21 mouse cellular contexts compared by ENCODE assay signal in the genomic region with DNA sequence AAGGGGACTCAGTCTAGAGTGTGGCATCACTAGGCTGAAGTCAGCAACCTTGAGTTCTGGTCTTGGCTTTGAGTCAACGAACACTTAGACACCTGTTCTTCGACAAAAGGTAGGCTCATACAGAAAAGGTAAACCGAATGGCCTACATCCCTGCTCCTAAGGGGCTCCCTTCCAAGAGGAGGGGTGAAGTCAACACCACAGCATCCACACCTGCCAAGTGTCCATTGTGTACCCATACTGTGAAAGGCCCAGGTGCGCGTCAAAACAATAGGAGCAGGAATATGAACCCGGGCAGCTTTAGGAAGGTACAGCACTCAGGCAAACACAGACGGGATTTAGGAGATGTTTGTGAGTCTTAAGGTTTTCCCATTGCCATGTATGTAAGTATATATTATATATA. TPM values are rescaled to one million over a fixed set of nuclear protein-coding genes. Genes with fewer than 3 reads are reported as not detected.
DNase-seq lines count a peak whose midpoint lies in the region; ATAC-seq and TF ChIP-seq lines count a peak whose summit lies in the region.
"Had no signal": no experiment of that assay in that cellular context is flagged by ENCODE, and none has a peak within 500 bp of the region (broad histone marks: within the 10 kb centered on the region; RNA-seq: fewer than 3 reads in every experiment).

No protein-coding gene starts in this region.

- WGBS in embryonic facial prominence, embryonic 12.5 days: 89% methylated on average over 7 of the region's 7 CpGs
- WGBS in embryonic facial prominence, embryonic 10.5 days: 92% methylated on average over 7 of the region's 7 CpGs
- 94% methylated on average over 7 of the region's 7 CpGs for WGBS in midbrain, embryonic 11.5 days
- 95% methylated on average over 7 of the region's 7 CpGs for WGBS in midbrain, embryonic 13.5 days
- WGBS in liver, embryonic 16.5 days (ENCODE audit: insufficient replicate concordance): 82% methylated on average over 7 of the region's 7 CpGs
- WGBS in kidney, adult 2 months: 96% methylated on average over 7 of the region's 7 CpGs

- DNase-seq in embryonic facial prominence, embryonic 10.5 days (ENCODE audit: low spot score): no peak
- peak; percentile 35 for DNase-seq in midbrain, embryonic 11.5 days (ENCODE audit: low spot score, missing footprints)
- no peak for DNase-seq in kidney, adult 2 months
- DNase-seq in frontal cortex, postnatal 36 days (ENCODE audit: low spot score in 2 of 2): no peak
- DNase-seq: adrenal gland, postnatal 36 days; cerebellum, adult 9-10 months; gastrocnemius, adult 2 months; heart, postnatal 4 days; kidney, postnatal 4 days; right cerebral cortex, postnatal 25 days; thymus, adult 2 months had no signal

- no peak overlapping the region for H3K9ac ChIP-seq in embryonic facial prominence, embryonic 12.5 days
- H3K9ac ChIP-seq in midbrain, embryonic 11.5 days (ENCODE audit: low read length): no peak overlapping the region
- H3K9ac ChIP-seq in midbrain, embryonic 13.5 days (replicated peaks): no peak overlapping the region
- H3K9ac ChIP-seq in liver, embryonic 16.5 days (ENCODE audit: low read depth, low read length): peak overlapping the region; percentile 65; the same call in 1 of the 2 replicates
- H3K9ac ChIP-seq: forebrain, embryonic 13.5 days; hindbrain, embryonic 14.5 days; kidney, embryonic 15.5 days; midbrain, embryonic 15.5 days; neural tube, embryonic 12.5 days had no signal

- H3K36me3 ChIP-seq in embryonic facial prominence, embryonic 12.5 days: no peaks in the 10 kb centered on the region
- H3K36me3 ChIP-seq in embryonic facial prominence, embryonic 10.5 days (replicated peaks): no peaks in the 10 kb centered on the region
- no peaks in the 10 kb centered on the region for H3K36me3 ChIP-seq in midbrain, embryonic 11.5 days (ENCODE audit: control insufficient read depth, insufficient read depth, low read length)
- H3K36me3 ChIP-seq in midbrain, embryonic 13.5 days: no peaks in the 10 kb centered on the region
- no peaks in the 10 kb centered on the region; the same call in 1 of the 2 replicates for H3K36me3 ChIP-seq in liver, embryonic 16.5 days (ENCODE audit: control insufficient read depth, insufficient read depth)
- H3K36me3 ChIP-seq in kidney, adult 2 months (ENCODE audit: control insufficient read depth, insufficient read depth, low read length): no peaks in the 10 kb centered on the region
- H3K36me3 ChIP-seq: heart, embryonic 10.5 days; kidney, embryonic 15.5 days; midbrain, embryonic 15.5 days; neural tube, embryonic 12.5 days had no signal

- H3K27me3 ChIP-seq in embryonic facial prominence, embryonic 12.5 days: no peaks in the 10 kb centered on the region
- H3K27me3 ChIP-seq in embryonic facial prominence, embryonic 10.5 days (replicated peaks; ENCODE audit: low read depth, poor library complexity, severe bottlenecking): no peaks in the 10 kb centered on the region
- H3K27me3 ChIP-seq in midbrain, embryonic 11.5 days (ENCODE audit: control insufficient read depth, insufficient read depth, low read length): no peaks in the 10 kb centered on the region
- H3K27me3 ChIP-seq in midbrain, embryonic 13.5 days: no peaks in the 10 kb centered on the region
- no peaks in the 10 kb centered on the region for H3K27me3 ChIP-seq in liver, embryonic 16.5 days (ENCODE audit: control insufficient read depth, insufficient read depth, low read depth, low read length)
- H3K27me3 ChIP-seq in kidney, adult 2 months (replicated peaks; ENCODE audit: control insufficient read depth, insufficient read depth, low read length): no peaks in the 10 kb centered on the region
- H3K27me3 ChIP-seq: forebrain, embryonic 13.5 days; kidney, embryonic 15.5 days; midbrain, embryonic 15.5 days; neural tube, embryonic 12.5 days had no signal

- H3K9me3 ChIP-seq in embryonic facial prominence, embryonic 12.5 days: no peaks in the 10 kb centered on the region
- no peaks in the 10 kb centered on the region for H3K9me3 ChIP-seq in embryonic facial prominence, embryonic 10.5 days
- H3K9me3 ChIP-seq in midbrain, embryonic 11.5 days (ENCODE audit: control insufficient read depth, low read length): no peaks in the 10 kb centered on the region
- H3K9me3 ChIP-seq in midbrain, embryonic 13.5 days: no peaks in the 10 kb centered on the region
- no peaks in the 10 kb centered on the region for H3K9me3 ChIP-seq in liver, embryonic 16.5 days (replicated peaks; ENCODE audit: control insufficient read depth, low read length)
- H3K9me3 ChIP-seq: forebrain, embryonic 13.5 days; heart, embryonic 10.5 days; kidney, embryonic 15.5 days; midbrain, embryonic 15.5 days; neural tube, embryonic 12.5 days had no signal

- H3K27ac ChIP-seq in embryonic facial prominence, embryonic 12.5 days: no peak overlapping the region
- H3K27ac ChIP-seq in embryonic facial prominence, embryonic 10.5 days (replicated peaks): no peak overlapping the region
- no peak overlapping the region for H3K27ac ChIP-seq in midbrain, embryonic 11.5 days (ENCODE audit: low read depth, low read length)
- no peak overlapping the region for H3K27ac ChIP-seq in midbrain, embryonic 13.5 days
- H3K27ac ChIP-seq in liver, embryonic 16.5 days (ENCODE audit: low read length): peak overlapping the region; percentile 96
- H3K27ac ChIP-seq in kidney, adult 2 months (ENCODE audit: insufficient read depth, low read depth, low read length): no peak overlapping the region
- H3K27ac ChIP-seq: forebrain, embryonic 13.5 days; gastrocnemius, adult 2 months; hindbrain, embryonic 14.5 days; kidney, embryonic 15.5 days; midbrain, embryonic 15.5 days; neural tube, embryonic 12.5 days had no signal

- H3K4me2 ChIP-seq in embryonic facial prominence, embryonic 12.5 days (replicated peaks): no peak overlapping the region
- H3K4me2 ChIP-seq in midbrain, embryonic 11.5 days: no peak overlapping the region
- no peak overlapping the region for H3K4me2 ChIP-seq in midbrain, embryonic 13.5 days (replicated peaks)
- peak overlapping the region; percentile 57 for H3K4me2 ChIP-seq in liver, embryonic 16.5 days (ENCODE audit: low read depth, low read length)
- H3K4me2 ChIP-seq: forebrain, embryonic 13.5 days; hindbrain, embryonic 14.5 days; kidney, embryonic 15.5 days; midbrain, embryonic 15.5 days; neural tube, embryonic 12.5 days had no signal

- no peak for TF ChIP-seq POLR2A in kidney, adult 2 months (IDR thresholded peaks at IDR 0.05; ENCODE audit: low read depth, low read length)

- 0 out of 2 replicates have a peak, but pooled peaks have one; percentile 41 for ATAC-seq in embryonic facial prominence, embryonic 12.5 days (ENCODE audit: insufficient number of reproducible peaks, insufficient read depth, low FRiP score, low TSS enrichment)
- ATAC-seq in midbrain, embryonic 11.5 days (ENCODE audit: low FRiP score): no peak
- ATAC-seq in midbrain, embryonic 13.5 days: no peak
- no peak for ATAC-seq in liver, embryonic 16.5 days (ENCODE audit: low read depth)
- ATAC-seq in CD4-positive, CD25-positive, alpha-beta regulatory T cell, adult 4 months: no peak
- ATAC-seq: forebrain, embryonic 13.5 days; midbrain, embryonic 15.5 days had no signal

- H3K4me3 ChIP-seq in embryonic facial prominence, embryonic 12.5 days: no peak overlapping the region
- no peak overlapping the region for H3K4me3 ChIP-seq in embryonic facial prominence, embryonic 10.5 days
- H3K4me3 ChIP-seq in midbrain, embryonic 11.5 days (ENCODE audit: low read depth, low read length): no peak overlapping the region
- H3K4me3 ChIP-seq in midbrain, embryonic 13.5 days (replicated peaks): no peak overlapping the region
- no peak overlapping the region; the same call in 1 of the 2 replicates for H3K4me3 ChIP-seq in liver, embryonic 16.5 days (ENCODE audit: low read depth, low read length)
- H3K4me3 ChIP-seq in kidney, adult 2 months (ENCODE audit: insufficient read depth, low read depth, low read length): no peak overlapping the region
- H3K4me3 ChIP-seq: forebrain, embryonic 13.5 days; gastrocnemius, adult 2 months; heart, embryonic 10.5 days; kidney, embryonic 15.5 days; midbrain, embryonic 15.5 days; neural tube, embryonic 12.5 days had no signal

- H3K4me1 ChIP-seq in embryonic facial prominence, embryonic 12.5 days: peaks cover 8% of the 10 kb centered on the region; the same call in 1 of the 2 replicates
- H3K4me1 ChIP-seq in embryonic facial prominence, embryonic 10.5 days: peaks cover 11% of the 10 kb centered on the region
- H3K4me1 ChIP-seq in midbrain, embryonic 11.5 days (ENCODE audit: control insufficient read depth, insufficient read depth, low read length): peaks cover 9% of the 10 kb centered on the region
- peaks cover 11% of the 10 kb centered on the region for H3K4me1 ChIP-seq in midbrain, embryonic 13.5 days (replicated peaks)
- peaks cover 76% of the 10 kb centered on the region for H3K4me1 ChIP-seq in liver, embryonic 16.5 days (ENCODE audit: control insufficient read depth, low read depth, low read length)
- H3K4me1 ChIP-seq in kidney, adult 2 months (ENCODE audit: control insufficient read depth, insufficient read depth, low read length): no peaks in the 10 kb centered on the region

- no peak for TF ChIP-seq CTCF in kidney, adult 2 months (conservative IDR thresholded peaks at IDR 0.05; ENCODE audit: insufficient read depth, insufficient read length, low read depth, low read length)

RNA-seq across cellular contexts. Expression of a gene that starts 8.4 kb away (rescaled TPM):
- 3.9 and 4.1 TPM in 2 replicates for polyA plus RNA-seq in embryonic facial prominence, embryonic 12.5 days (2016; fragmentation: Nextera tagmentation; extraction: Ambion mirVana)
- polyA plus RNA-seq in embryonic facial prominence, embryonic 10.5 days (2016; fragmentation: Nextera tagmentation; extraction: Ambion mirVana): 2.1 and 2.3 TPM in 2 replicates
- polyA plus RNA-seq in midbrain, embryonic 11.5 days (2014; fragmentation: Nextera tagmentation; extraction: Ambion mirVana): 3.2 and 3.4 TPM in 2 replicates
- polyA plus RNA-seq in midbrain, embryonic 13.5 days (2015; fragmentation: Nextera tagmentation; extraction: Ambion mirVana): 0.67 and 1.2 TPM in 2 replicates
- polyA plus RNA-seq in liver, embryonic 16.5 days (2015; fragmentation: Nextera tagmentation; extraction: Ambion mirVana): 12.1 and 13.0 TPM in 2 replicates
- polyA plus RNA-seq in CD4-positive, CD25-positive, alpha-beta regulatory T cell, adult 4 months (2017; shearing (Covaris generic)): 10 to 100 TPM; 74.5 to 78.4 TPM
- 1.7 and 2.3 TPM in 2 replicates for polyA plus RNA-seq in kidney, adult 2 months (2012; rRNA removed)

RNA-seq across cellular contexts. Expression of a gene that starts 54.7 kb away (rescaled TPM):
- polyA plus RNA-seq in embryonic facial prominence, embryonic 12.5 days (2016; fragmentation: Nextera tagmentation; extraction: Ambion mirVana): 96.8 and 102 TPM in 2 replicates
- polyA plus RNA-seq in embryonic facial prominence, embryonic 10.5 days (2016; fragmentation: Nextera tagmentation; extraction: Ambion mirVana): 86.7 and 88.8 TPM in 2 replicates
- 98.7 and 106 TPM in 2 replicates for polyA plus RNA-seq in midbrain, embryonic 11.5 days (2014; fragmentation: Nextera tagmentation; extraction: Ambion mirVana)
- 120 and 122 TPM in 2 replicates for polyA plus RNA-seq in midbrain, embryonic 13.5 days (2015; fragmentation: Nextera tagmentation; extraction: Ambion mirVana)
- 48.2 and 50.2 TPM in 2 replicates for polyA plus RNA-seq in liver, embryonic 16.5 days (2015; fragmentation: Nextera tagmentation; extraction: Ambion mirVana)
- polyA plus RNA-seq in CD4-positive, CD25-positive, alpha-beta regulatory T cell, adult 4 months (2017; shearing (Covaris generic)): 10 to 100 TPM; 72.0 to 73.5 TPM
- polyA plus RNA-seq in kidney, adult 2 months (2012; rRNA removed): 32.9 and 41.5 TPM in 2 replicates
